Mouse (Mus musculus) right cerebral cortex, postnatal 14 days (tissue): ENCODE measurements around the gene Nsun5.
"Not testable (repeated sequence)": the region's sequence is repeated elsewhere in the genome, so short reads cannot be mapped to it uniquely, and the experiment has no call there.

Source experiments
- DNase-seq: peaks from one replicate; pipeline ENCODE4 v3.0.0; 2022

Nsun5 gene

GRCm38 (mm10) chr5:135369787-135370654, at the start of gene Nsun5:
Gene Nsun5, plus strand, starts transcription at chr5:135369953.
- peak; percentile 99 for DNase-seq

GRCm38 (mm10) chr5:135322197-135322596, 47.6 kb upstream of the Nsun5 start:
- DNase-seq, result no peak

- DNase-seq, result no peak
Measured at GRCm38 (mm10) chr5:135326121-135326659, 43.6 kb upstream of the Nsun5 start.

GRCm38 (mm10) chr5:135329471-135329870, 40.3 kb upstream of the Nsun5 start:
- DNase-seq, result no peak

GRCm38 (mm10) chr5:135330201-135330600, 39.6 kb upstream of the Nsun5 start:
- DNase-seq, result no peak

- no peak for DNase-seq
Measured at GRCm38 (mm10) chr5:135331161-135331560, 38.6 kb upstream of the Nsun5 start.

GRCm38 (mm10) chr5:135337575-135337974, 32.2 kb upstream of the Nsun5 start:
- no peak for DNase-seq

- no peak for DNase-seq
Measured at GRCm38 (mm10) chr5:135345989-135346388, 23.8 kb upstream of the Nsun5 start.

- no peak for DNase-seq
Measured at GRCm38 (mm10) chr5:135346430-135346829, 23.3 kb upstream of the Nsun5 start.

GRCm38 (mm10) chr5:135347511-135348011, 22.2 kb upstream of the Nsun5 start:
- DNase-seq, result no peak

GRCm38 (mm10) chr5:135349862-135350261, 19.9 kb upstream of the Nsun5 start, which contains the start of gene Fkbp6:
Gene Fkbp6, minus strand, starts transcription at chr5:135350044.
- no peak for DNase-seq

GRCm38 (mm10) chr5:135351606-135352005, 18.1 kb upstream of the Nsun5 start:
- no peak for DNase-seq

GRCm38 (mm10) chr5:135352995-135353394, 16.8 kb upstream of the Nsun5 start, which contains the start of gene Trim50:
Gene Trim50, plus strand, starts transcription at chr5:135353295.
- no peak for DNase-seq

- no peak for DNase-seq
Measured at GRCm38 (mm10) chr5:135353564-135353963, 16.2 kb upstream of the Nsun5 start.

- DNase-seq, result no peak
Measured at GRCm38 (mm10) chr5:135356090-135356489, 13.7 kb upstream of the Nsun5 start.

GRCm38 (mm10) chr5:135357556-135357955, 12.2 kb upstream of the Nsun5 start:
- DNase-seq, result no peak

GRCm38 (mm10) chr5:135359772-135360171, 10.0 kb upstream of the Nsun5 start:
- no peak for DNase-seq

GRCm38 (mm10) chr5:135362572-135362971, 7.2 kb upstream of the Nsun5 start:
- DNase-seq, result no peak

GRCm38 (mm10) chr5:135363540-135363939, 6.2 kb upstream of the Nsun5 start:
- no peak for DNase-seq

GRCm38 (mm10) chr5:135367841-135368240, 1.9 kb upstream of the Nsun5 start:
- DNase-seq, result no peak

- DNase-seq, result no peak
Measured at GRCm38 (mm10) chr5:135368312-135368711, 1.4 kb upstream of the Nsun5 start.

GRCm38 (mm10) chr5:135369196-135369595, 557 bp upstream of the Nsun5 start:
- DNase-seq, result not testable (repeated sequence)

- no peak for DNase-seq
Measured at GRCm38 (mm10) chr5:135371195-135371594, 1.4 kb downstream of the Nsun5 start.

GRCm38 (mm10) chr5:135373601-135374000, 3.8 kb downstream of the Nsun5 start:
- no peak for DNase-seq
